Mouse (Mus musculus): ENCODE measurements at regions not wholly inside any gene's neighbourhood (a gene's known extent, or its start where the extent isn't known, plus 50 kb on each side); places are given as distances from the start of the nearest gene placed in this dataset.

GRCm38 (mm10) chr11:45533402-45534056, 318.3 kb upstream of the Clint1 start:
- DNase-seq (ENCODE audit: low spot score in 2 of 2) = no peak

GRCm38 (mm10) chr11:45535501-45536025, 316.3 kb upstream of the Clint1 start:
- DNase-seq (ENCODE audit: low spot score in 2 of 2) = no peak

- no peak for DNase-seq (ENCODE audit: low spot score in 2 of 2)
Measured at GRCm38 (mm10) chr11:45538011-45538410, 313.8 kb upstream of the Clint1 start.

GRCm38 (mm10) chr11:45539459-45539858, 312.4 kb upstream of the Clint1 start:
- peak; percentile 77 to 86 for DNase-seq (ENCODE audit: low spot score in 2 of 2)

GRCm38 (mm10) chr11:45544531-45544930, 307.3 kb upstream of the Clint1 start:
- DNase-seq (ENCODE audit: low spot score in 2 of 2) = no peak

GRCm38 (mm10) chr11:45545896-45546626, 305.8 kb upstream of the Clint1 start:
- DNase-seq (ENCODE audit: low spot score in 2 of 2) = no peak

- DNase-seq (ENCODE audit: low spot score in 2 of 2) = no peak
Measured at GRCm38 (mm10) chr11:45546861-45547260, 305.0 kb upstream of the Clint1 start.

- DNase-seq (ENCODE audit: low spot score in 2 of 2) = no peak
Measured at GRCm38 (mm10) chr11:45550376-45550775, 301.5 kb upstream of the Clint1 start.

- DNase-seq (ENCODE audit: low spot score in 2 of 2) = no peak
Measured at GRCm38 (mm10) chr11:45577469-45578154, 274.2 kb upstream of the Clint1 start.

GRCm38 (mm10) chr11:45592335-45592734, 259.5 kb upstream of the Clint1 start:
- DNase-seq (ENCODE audit: low spot score in 2 of 2) = no peak

GRCm38 (mm10) chr11:45592890-45593642, 258.8 kb upstream of the Clint1 start:
- no peak for DNase-seq (ENCODE audit: low spot score in 2 of 2)

GRCm38 (mm10) chr11:45595372-45595771, 256.5 kb upstream of the Clint1 start:
- peak in 1 of 2 experiments; percentile 5 for DNase-seq (ENCODE audit: low spot score in 2 of 2)

- no peak for DNase-seq (ENCODE audit: low spot score in 2 of 2)
Measured at GRCm38 (mm10) chr11:45621824-45622223, 230.0 kb upstream of the Clint1 start.

- no peak for DNase-seq (ENCODE audit: low spot score in 2 of 2)
Measured at GRCm38 (mm10) chr11:45622701-45623100, 229.2 kb upstream of the Clint1 start.

- no peak for DNase-seq (ENCODE audit: low spot score in 2 of 2)
Measured at GRCm38 (mm10) chr11:45624233-45624632, 227.6 kb upstream of the Clint1 start.

GRCm38 (mm10) chr11:45629250-45629649, 222.6 kb upstream of the Clint1 start:
- no peak for DNase-seq (ENCODE audit: low spot score in 2 of 2)

- DNase-seq (ENCODE audit: low spot score in 2 of 2) = no peak
Measured at GRCm38 (mm10) chr11:45634535-45635235, 217.2 kb upstream of the Clint1 start.

- no peak for DNase-seq (ENCODE audit: low spot score in 2 of 2)
Measured at GRCm38 (mm10) chr11:45635896-45636295, 216.0 kb upstream of the Clint1 start.

GRCm38 (mm10) chr11:45639236-45639635, 212.6 kb upstream of the Clint1 start:
- no peak for DNase-seq (ENCODE audit: low spot score in 2 of 2)

- peak; percentile 7 to 11 for DNase-seq (ENCODE audit: low spot score in 2 of 2)
Measured at GRCm38 (mm10) chr11:45642142-45642756, 209.6 kb upstream of the Clint1 start.
